Mouse (Mus musculus) kidney, adult 2 months (tissue): ENCODE measurements around the gene Pacsin2.

ENCODE experiments used
- CTCF ChIP-seq: fragments of 200-500 bp; conservative IDR thresholded peaks from 2 replicates; pipeline ENCODE4 v1.5.1; 2011; ENCODE audit warnings: low read depth, mild to moderate bottlenecking, control low read depth, low read length, moderate library complexity, mixed read lengths; ENCODE audit not compliant: insufficient read depth, insufficient read length
- POLR2A ChIP-seq: fragments of 200-500 bp; IDR thresholded peaks from one replicate; pipeline ENCODE4 v1.6.1; 2011; ENCODE audit warnings: low read depth, low read length, control low read depth

- TF ChIP-seq CTCF (no peak), POLR2A (no peak)
These were observed 12.1 kb downstream of the Pacsin2 start for GRCm38 (mm10) chr15:83452219-83452760.
